Mouse (Mus musculus): ENCODE data around the gene Ggt6. TPM values are rescaled to one million over a fixed set of nuclear protein-coding genes. Genes with fewer than 3 reads are reported as not detected.
"Not testable (repeated sequence)": the region's sequence is repeated elsewhere in the genome, so short reads cannot be mapped to it uniquely, and the experiment has no call there.

Ggt6 gene
- polyA plus RNA-seq, 1 experiment from 2014 or later = 6.7 TPM

- DNase-seq (ENCODE audit: low spot score) (no peak), ATAC-seq (replicated peaks; ENCODE audit: low FRiP score, low TSS enrichment, low read depth) (no peak)
- H3K36me3 ChIP-seq (ENCODE audit: control insufficient read depth, insufficient read depth, low read length) = no peaks in the 10 kb centered on the region
- H3K27ac ChIP-seq (ENCODE audit: low read depth) = no peak overlapping the region
- no peaks in the 10 kb centered on the region for H3K27me3 ChIP-seq (replicated peaks; ENCODE audit: control insufficient read depth, insufficient read depth, low read length)
- no peak overlapping the region for H3K4me3 ChIP-seq (ENCODE audit: low read depth, low read length)
- no peak overlapping the region for H3K9ac ChIP-seq (ENCODE audit: low read length)
- 75% methylated on average over 4 of the region's 4 CpGs for WGBS
- no peak overlapping the region for H3K4me2 ChIP-seq (ENCODE audit: low read length)
- H3K4me1 ChIP-seq (replicated peaks; ENCODE audit: control insufficient read depth, insufficient read depth, low read length) = no peaks in the 10 kb centered on the region
- H3K9me3 ChIP-seq (ENCODE audit: control insufficient read depth, low read length) = 0 out of 2 replicates have a peak, but pooled peaks cover 2% of the 10 kb centered on the region
These were observed 11.6 kb upstream of the Ggt6 start for GRCm38 (mm10) chr11:72423686-72424085.

- ATAC-seq (replicated peaks; ENCODE audit: low FRiP score, low TSS enrichment, low read depth) (no peak), DNase-seq (ENCODE audit: low spot score) (no peak)
- Histone ChIP-seq H3K4me3 (ENCODE audit: low read depth, low read length) (no peak overlapping the region), H3K4me1 (replicated peaks; ENCODE audit: control insufficient read depth, insufficient read depth, low read length) (no peaks in the 10 kb centered on the region), H3K36me3 (ENCODE audit: control insufficient read depth, insufficient read depth, low read length) (no peaks in the 10 kb centered on the region), H3K27me3 (replicated peaks; ENCODE audit: control insufficient read depth, insufficient read depth, low read length) (no peaks in the 10 kb centered on the region), H3K9ac (ENCODE audit: low read length) (no peak overlapping the region), H3K27ac (ENCODE audit: low read depth) (no peak overlapping the region), H3K4me2 (ENCODE audit: low read length) (no peak overlapping the region), H3K9me3 (ENCODE audit: control insufficient read depth, low read length) (0 out of 2 replicates have a peak, but pooled peaks cover 2% of the 10 kb centered on the region)
These were observed 10.1 kb upstream of the Ggt6 start for GRCm38 (mm10) chr11:72425201-72425600.

DNA sequence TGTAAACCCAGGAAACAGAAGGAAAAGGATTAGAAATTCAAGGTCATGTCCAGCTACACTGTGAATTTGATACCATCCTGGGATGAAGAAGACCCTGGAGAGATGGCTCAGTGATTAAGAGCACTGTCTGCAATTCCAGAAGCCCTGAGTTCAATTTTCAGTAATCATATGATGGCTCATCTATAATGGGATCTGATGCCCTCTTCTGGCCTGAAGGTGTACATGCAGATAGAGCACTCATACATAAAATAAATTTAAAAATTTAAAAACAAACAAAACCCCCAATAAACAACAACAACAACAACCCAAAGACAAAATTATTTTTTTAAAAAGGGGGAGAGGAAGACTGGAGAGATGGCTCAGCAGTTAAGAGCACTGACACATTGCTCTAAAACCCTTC, 8.4 kb upstream of the Ggt6 start:
- H3K9ac ChIP-seq (ENCODE audit: low read length) = no peak overlapping the region
- DNase-seq (ENCODE audit: low spot score) = no peak

GRCm38 (mm10) chr11:72428694-72429093, 6.6 kb upstream of the Ggt6 start:
- Histone ChIP-seq H3K4me1 (replicated peaks; ENCODE audit: control insufficient read depth, insufficient read depth, low read length) (no peaks in the 10 kb centered on the region), H3K4me2 (ENCODE audit: low read length) (no peak overlapping the region), H3K36me3 (ENCODE audit: control insufficient read depth, insufficient read depth, low read length) (no peaks in the 10 kb centered on the region), H3K27me3 (replicated peaks; ENCODE audit: control insufficient read depth, insufficient read depth, low read length) (no peaks in the 10 kb centered on the region), H3K9me3 (ENCODE audit: control insufficient read depth, low read length) (0 out of 2 replicates have a peak, but pooled peaks cover 2% of the 10 kb centered on the region), H3K27ac (ENCODE audit: low read depth) (no peak overlapping the region), H3K4me3 (ENCODE audit: low read depth, low read length) (no peak overlapping the region), H3K9ac (ENCODE audit: low read length) (no peak overlapping the region)
- ATAC-seq (replicated peaks; ENCODE audit: low FRiP score, low TSS enrichment, low read depth) = 0 out of 2 replicates have a peak, but pooled peaks have one; percentile 44
- peak; percentile 76 for DNase-seq (ENCODE audit: low spot score)
- WGBS = 4% methylated on average over 5 of the region's 5 CpGs

More for the DNA sequence above, 8.4 kb upstream of the Ggt6 start:
- no peak overlapping the region for H3K27ac ChIP-seq (ENCODE audit: low read depth)
- H3K9me3 ChIP-seq (ENCODE audit: control insufficient read depth, low read length) = 0 out of 2 replicates have a peak, but pooled peaks cover 2% of the 10 kb centered on the region
- no peak overlapping the region for H3K4me2 ChIP-seq (ENCODE audit: low read length)
- H3K27me3 ChIP-seq (replicated peaks; ENCODE audit: control insufficient read depth, insufficient read depth, low read length) = no peaks in the 10 kb centered on the region
- no peak overlapping the region for H3K4me3 ChIP-seq (ENCODE audit: low read depth, low read length)
- no peak for ATAC-seq (replicated peaks; ENCODE audit: low FRiP score, low TSS enrichment, low read depth)
- H3K36me3 ChIP-seq (ENCODE audit: control insufficient read depth, insufficient read depth, low read length) = no peaks in the 10 kb centered on the region
- H3K4me1 ChIP-seq (replicated peaks; ENCODE audit: control insufficient read depth, insufficient read depth, low read length) = no peaks in the 10 kb centered on the region

GRCm38 (mm10) chr11:72429288-72429690, 6.0 kb upstream of the Ggt6 start:
- Histone ChIP-seq H3K4me3 (ENCODE audit: low read depth, low read length) (no peak overlapping the region), H3K36me3 (ENCODE audit: control insufficient read depth, insufficient read depth, low read length) (no peaks in the 10 kb centered on the region), H3K9ac (ENCODE audit: low read length) (no peak overlapping the region), H3K27ac (ENCODE audit: low read depth) (no peak overlapping the region), H3K27me3 (replicated peaks; ENCODE audit: control insufficient read depth, insufficient read depth, low read length) (no peaks in the 10 kb centered on the region), H3K9me3 (ENCODE audit: control insufficient read depth, low read length) (0 out of 2 replicates have a peak, but pooled peaks cover 2% of the 10 kb centered on the region), H3K4me1 (replicated peaks; ENCODE audit: control insufficient read depth, insufficient read depth, low read length) (no peaks in the 10 kb centered on the region), H3K4me2 (ENCODE audit: low read length) (peak overlapping the region; percentile 25; the same call in 1 of the 2 replicates)
- DNase-seq (ENCODE audit: low spot score) (peak; percentile 85), ATAC-seq (replicated peaks; ENCODE audit: low FRiP score, low TSS enrichment, low read depth) (peak; percentile 80)
- WGBS = 53% methylated on average over 7 of the region's 7 CpGs

GRCm38 (mm10) chr11:72430311-72431068, 4.8 kb upstream of the Ggt6 start:
- not testable (repeated sequence) for ATAC-seq (replicated peaks; ENCODE audit: low FRiP score, low TSS enrichment, low read depth); H3K27ac ChIP-seq (ENCODE audit: low read depth); H3K9me3 ChIP-seq (ENCODE audit: control insufficient read depth, low read length); DNase-seq (ENCODE audit: low spot score); H3K4me2 ChIP-seq (ENCODE audit: low read length); H3K27me3 ChIP-seq (replicated peaks; ENCODE audit: control insufficient read depth, insufficient read depth, low read length); H3K9ac ChIP-seq (ENCODE audit: low read length); H3K4me1 ChIP-seq (replicated peaks; ENCODE audit: control insufficient read depth, insufficient read depth, low read length); H3K4me3 ChIP-seq (ENCODE audit: low read depth, low read length); H3K36me3 ChIP-seq (ENCODE audit: control insufficient read depth, insufficient read depth, low read length)
- 69% methylated on average over 9 of the region's 9 CpGs for WGBS

- Histone ChIP-seq H3K27me3 (replicated peaks; ENCODE audit: control insufficient read depth, insufficient read depth, low read length) (no peaks in the 10 kb centered on the region), H3K9me3 (ENCODE audit: control insufficient read depth, low read length) (no peaks in the 10 kb centered on the region), H3K9ac (ENCODE audit: low read length) (no peak overlapping the region), H3K4me2 (ENCODE audit: low read length) (peak overlapping the region; percentile 33), H3K27ac (ENCODE audit: low read depth) (peak overlapping the region; percentile 54; the same call in 1 of the 2 replicates), H3K36me3 (ENCODE audit: control insufficient read depth, insufficient read depth, low read length) (no peaks in the 10 kb centered on the region), H3K4me3 (ENCODE audit: low read depth, low read length) (no peak overlapping the region), H3K4me1 (replicated peaks; ENCODE audit: control insufficient read depth, insufficient read depth, low read length) (0 out of 2 replicates have a peak, but pooled peaks cover 6% of the 10 kb centered on the region)
- WGBS = 50% methylated on average over 2 of the region's 2 CpGs
- DNase-seq (ENCODE audit: low spot score) = no peak
- peak; percentile 13; the same call in 1 of the 2 replicates for ATAC-seq (replicated peaks; ENCODE audit: low FRiP score, low TSS enrichment, low read depth)
These were observed 344 bp downstream of the Ggt6 start for GRCm38 (mm10) chr11:72435694-72436045.

GRCm38 (mm10) chr11:72436271-72436670, 945 bp downstream of the Ggt6 start:
- H3K27ac ChIP-seq (ENCODE audit: low read depth) = no peak overlapping the region
- 0 out of 2 replicates have a peak, but pooled peaks cover 6% of the 10 kb centered on the region for H3K4me1 ChIP-seq (replicated peaks; ENCODE audit: control insufficient read depth, insufficient read depth, low read length)
- no peaks in the 10 kb centered on the region for H3K27me3 ChIP-seq (replicated peaks; ENCODE audit: control insufficient read depth, insufficient read depth, low read length)
- WGBS = 75% methylated on average over 5 of the region's 5 CpGs
- H3K4me2 ChIP-seq (ENCODE audit: low read length) = no peak overlapping the region
- ATAC-seq (replicated peaks; ENCODE audit: low FRiP score, low TSS enrichment, low read depth) (no peak), DNase-seq (ENCODE audit: low spot score) (no peak)
- H3K9ac ChIP-seq (ENCODE audit: low read length) = no peak overlapping the region
- no peak overlapping the region for H3K4me3 ChIP-seq (ENCODE audit: low read depth, low read length)
- no peaks in the 10 kb centered on the region for H3K9me3 ChIP-seq (ENCODE audit: control insufficient read depth, low read length)
- H3K36me3 ChIP-seq (ENCODE audit: control insufficient read depth, insufficient read depth, low read length) = no peaks in the 10 kb centered on the region
